Comparison of ENCODE assay signal across 14 mouse cellular contexts in genomic region chr10:61045081-61045480, GRCm38 (mm10). TPM values are rescaled to one million over a fixed set of nuclear protein-coding genes. Genes with fewer than 3 reads are reported as not detected.
DNase-seq lines count a peak whose midpoint lies in the region; ATAC-seq lines count a peak whose summit lies in the region.
"Had no signal": no experiment of that assay in that cellular context is flagged by ENCODE, and none has a peak within 500 bp of the region (broad histone marks: within the 10 kb centered on the region; RNA-seq: fewer than 3 reads in every experiment).

No protein-coding gene starts in this region.

- 16% methylated on average over 8 of the region's 8 CpGs for WGBS in heart, embryonic 16.5 days
- 18% methylated on average over 8 of the region's 8 CpGs for WGBS in liver, embryonic 12.5 days (ENCODE audit: insufficient replicate concordance)

- no peaks in the 10 kb centered on the region for H3K9me3 ChIP-seq in heart, embryonic 16.5 days (replicated peaks; ENCODE audit: control insufficient read depth, low read length)
- no peaks in the 10 kb centered on the region for H3K9me3 ChIP-seq in liver, embryonic 12.5 days (replicated peaks)

- no peak overlapping the region for H3K27ac ChIP-seq in heart, embryonic 16.5 days (ENCODE audit: low read length)
- no peak overlapping the region for H3K27ac ChIP-seq in liver, embryonic 12.5 days
- H3K27ac ChIP-seq: liver, embryonic 14.5 days had no signal

- no peak overlapping the region for H3K9ac ChIP-seq in heart, embryonic 16.5 days (ENCODE audit: low read length)
- no peak overlapping the region for H3K9ac ChIP-seq in liver, embryonic 12.5 days
- H3K9ac ChIP-seq: liver, embryonic 14.5 days had no signal

- no peak overlapping the region for H3K4me3 ChIP-seq in heart, embryonic 16.5 days (ENCODE audit: low read length)
- no peak overlapping the region for H3K4me3 ChIP-seq in liver, embryonic 12.5 days

- H3K27me3 ChIP-seq in heart, embryonic 16.5 days (ENCODE audit: control insufficient read depth, insufficient read depth, low read length), result no peaks in the 10 kb centered on the region
- peaks cover 10% of the 10 kb centered on the region; the same call in 1 of the 2 replicates for H3K27me3 ChIP-seq in liver, embryonic 12.5 days (replicated peaks)

- H3K4me1 ChIP-seq in heart, embryonic 16.5 days (ENCODE audit: control insufficient read depth, insufficient read depth, low read length), result peaks cover 3% of the 10 kb centered on the region; the same call in 1 of the 2 replicates
- H3K4me1 ChIP-seq in liver, embryonic 12.5 days, result 0 out of 2 replicates have a peak, but pooled peaks cover 4% of the 10 kb centered on the region

- no peaks in the 10 kb centered on the region for H3K36me3 ChIP-seq in heart, embryonic 16.5 days (ENCODE audit: control insufficient read depth, insufficient read depth)
- no peaks in the 10 kb centered on the region for H3K36me3 ChIP-seq in liver, embryonic 12.5 days

- ATAC-seq in heart, embryonic 16.5 days (replicated peaks; ENCODE audit: extremely low read depth, insufficient read depth, low FRiP score), result 0 out of 2 replicates have a peak, but pooled peaks have one; percentile 28
- ATAC-seq in liver, embryonic 12.5 days, result 0 out of 2 replicates have a peak, but pooled peaks have one; percentile 54
- ATAC-seq: CD4-positive, CD25-positive, alpha-beta regulatory T cell, adult 4 months had no signal

- no peak overlapping the region for H3K4me2 ChIP-seq in heart, embryonic 16.5 days (ENCODE audit: low read depth, low read length)
- no peak overlapping the region for H3K4me2 ChIP-seq in liver, embryonic 12.5 days

- no peak for DNase-seq in heart, adult 11 months
- DNase-seq in thymus, postnatal 4 days, result peak; percentile 35
- no peak for DNase-seq in thymus, postnatal 36 days
- DNase-seq in yolk sac, embryonic 10.5 days (ENCODE audit: low spot score), result peak; percentile 40
- DNase-seq in thymus, postnatal 0 days (ENCODE audit: low spot score), result no peak
- no peak for DNase-seq in adrenal gland, adult 8-10 months
- DNase-seq: cerebellum, adult 11-12 months; heart, postnatal 14 days; thymus, adult 18-20 months had no signal

RNA-seq across cellular contexts. Expression of gene Pcbd1, which starts 44.0 kb away (rescaled TPM):
- polyA plus RNA-seq in heart, embryonic 16.5 days (2015; fragmentation: Nextera tagmentation; extraction: Ambion mirVana), result 53.5 and 60.1 TPM in 2 replicates
- polyA plus RNA-seq in liver, embryonic 12.5 days (2016; fragmentation: Nextera tagmentation; extraction: Ambion mirVana), result 123 and 125 TPM in 2 replicates
- polyA plus RNA-seq in thymus, postnatal 0 days (2015; fragmentation: Nextera tagmentation; extraction: Ambion mirVana), result 2.7 and 2.9 TPM in 2 replicates
- 10 to 100 TPM; 20.5 to 34.0 (median 28.3) TPM for total RNA-seq in adrenal gland, adult 8-10 months (2022)
- total RNA-seq: monocyte, adult 5-6 weeks had no signal

Comparison
In these comparisons a context has a peak if more than half of its experiments do, and no peak if none do; other contexts are left out.
1. DNase-seq: peak in thymus, postnatal 4 days (single experiment) and yolk sac, embryonic 10.5 days (single experiment); none in heart, adult 11 months (single experiment), thymus, postnatal 36 days (0 of 2), thymus, postnatal 0 days (single experiment) and adrenal gland, adult 8-10 months (single experiment).
2. RNA of gene Pcbd1, which starts 44.0 kb away (polyA plus RNA-seq): 123 to 125 TPM in liver, embryonic 12.5 days and 53.5 to 60.1 TPM in heart, embryonic 16.5 days; 2.7 to 2.9 TPM in thymus, postnatal 0 days; every median in the first group is over 10 times any median in the second.